Mouse (Mus musculus) mammary gland, adult 2 months (tissue): ENCODE results near the gene Zfp111. TPM values are rescaled to one million over a fixed set of nuclear protein-coding genes. Genes with fewer than 3 reads are reported as not detected.

Experiments used
- polyA plus RNA-seq: library from polyadenylated mRNA; depleted of rRNA; stranded (reverse); fragments of >200 nt; gene quantifications from 2 replicates; pipeline ENCODE4 v1.2.3, GENCODE M21; 2012; ENCODE audit warnings: low replicate concordance; rRNA removed

The Zfp111 gene
- 1.3 and 2.8 TPM in 2 replicates for polyA plus RNA-seq

DNA sequence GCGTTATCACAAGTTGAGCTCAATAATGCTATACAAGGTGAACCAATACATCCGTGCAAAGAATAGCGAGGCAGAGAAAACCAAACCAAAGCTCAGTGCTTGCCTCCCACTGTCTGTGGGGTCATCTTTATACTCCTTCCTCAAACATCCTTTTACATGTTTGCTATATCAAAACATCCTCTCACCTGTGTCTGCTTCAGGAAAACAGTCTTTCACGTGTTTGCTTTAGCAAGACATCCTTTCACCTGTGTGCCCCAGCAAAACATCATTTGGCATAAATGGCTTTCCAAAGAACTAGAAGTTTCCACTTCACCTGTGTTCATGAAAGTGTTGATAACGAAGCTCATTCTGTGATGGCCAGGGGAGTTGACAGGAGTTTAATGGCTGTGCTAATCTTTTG lies at the start of gene Zfp111:
Gene Zfp111, minus strand, starts transcription at position 101 of the 400 bp plus-strand sequence.

DNA sequence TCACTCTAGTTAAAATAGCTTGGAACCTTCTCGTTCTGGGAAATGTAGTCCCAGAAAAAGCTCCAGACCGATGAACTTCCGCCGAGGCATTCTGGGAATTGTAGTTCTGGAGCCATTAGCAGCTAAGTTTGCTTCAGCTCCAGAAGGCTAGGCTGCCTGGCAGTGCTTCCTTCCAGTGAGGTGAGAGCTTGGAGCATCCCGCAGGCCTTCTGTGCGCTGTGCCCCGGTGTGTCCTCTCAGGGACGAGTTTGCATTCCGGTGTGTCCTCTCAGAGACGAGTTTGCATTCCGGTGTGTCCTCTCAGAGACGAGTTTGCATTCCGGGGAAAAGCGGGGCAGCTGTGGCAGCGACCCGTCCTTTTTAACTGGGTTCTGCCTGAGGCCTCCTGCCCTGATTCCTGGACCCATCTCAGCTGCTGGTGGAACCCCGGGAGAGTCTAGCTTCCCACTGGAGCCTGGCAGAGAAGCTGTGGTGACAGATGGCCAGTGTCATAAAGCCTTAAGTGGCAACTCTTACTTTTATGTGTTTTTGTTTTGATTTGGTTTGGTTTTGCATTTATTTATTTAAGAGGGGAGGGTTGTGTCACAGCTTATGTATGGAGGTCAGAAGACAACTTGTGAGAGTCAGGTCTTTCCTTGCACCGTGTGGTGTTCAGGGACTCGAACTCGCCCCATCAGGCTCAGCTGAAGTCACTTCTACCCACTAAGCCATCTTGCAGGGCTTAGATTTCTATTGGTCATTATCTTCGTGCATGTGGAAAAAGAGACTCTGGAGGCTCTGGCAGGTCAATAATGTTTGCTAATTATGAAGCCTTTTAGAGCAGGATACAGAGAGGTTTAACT lies 43.6 kb upstream of the Zfp111 start, which contains the start of gene Zfp108:
Gene Zfp108, plus strand, starts transcription at position 162 of the 842 bp plus-strand sequence.

DNA sequence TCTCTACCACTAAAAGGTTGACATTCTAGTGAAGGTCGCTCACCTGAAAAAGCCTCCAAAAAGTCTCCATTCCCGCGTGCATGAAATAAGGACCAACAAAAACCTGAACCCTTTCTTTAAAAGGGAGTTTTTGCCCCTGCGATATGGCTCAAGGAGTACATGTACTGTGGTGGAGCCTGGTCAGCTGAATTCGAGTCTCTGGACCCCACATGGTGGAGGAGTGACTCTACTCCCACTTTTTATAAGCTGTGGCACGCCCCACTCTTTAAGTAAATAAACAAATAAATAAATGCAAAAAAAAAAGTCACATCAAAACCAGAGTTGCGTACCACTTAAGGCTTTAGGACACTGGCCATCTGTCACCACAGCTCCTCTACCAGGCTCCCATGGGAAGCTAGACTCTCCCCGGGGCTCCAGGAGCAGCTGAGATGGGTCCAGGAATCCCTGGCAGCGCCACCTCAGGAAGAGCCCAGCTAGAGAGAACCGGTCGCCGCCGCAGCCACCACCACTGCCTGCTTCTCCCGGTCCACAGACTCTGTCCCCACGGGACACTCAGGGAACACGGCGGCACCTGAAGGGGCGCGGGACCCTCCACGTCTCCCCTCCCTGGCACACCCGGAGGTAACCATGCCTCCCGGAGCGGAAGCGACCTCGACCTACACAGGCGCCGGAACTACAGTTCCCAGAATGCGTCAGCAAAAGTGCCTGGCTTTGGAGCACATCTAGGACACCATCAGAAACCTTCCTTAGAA lies 26.0 kb upstream of the Zfp111 start, which contains the start of gene Zfp109:
Gene Zfp109, minus strand, starts transcription at position 521 of the 752 bp plus-strand sequence.

DNA sequence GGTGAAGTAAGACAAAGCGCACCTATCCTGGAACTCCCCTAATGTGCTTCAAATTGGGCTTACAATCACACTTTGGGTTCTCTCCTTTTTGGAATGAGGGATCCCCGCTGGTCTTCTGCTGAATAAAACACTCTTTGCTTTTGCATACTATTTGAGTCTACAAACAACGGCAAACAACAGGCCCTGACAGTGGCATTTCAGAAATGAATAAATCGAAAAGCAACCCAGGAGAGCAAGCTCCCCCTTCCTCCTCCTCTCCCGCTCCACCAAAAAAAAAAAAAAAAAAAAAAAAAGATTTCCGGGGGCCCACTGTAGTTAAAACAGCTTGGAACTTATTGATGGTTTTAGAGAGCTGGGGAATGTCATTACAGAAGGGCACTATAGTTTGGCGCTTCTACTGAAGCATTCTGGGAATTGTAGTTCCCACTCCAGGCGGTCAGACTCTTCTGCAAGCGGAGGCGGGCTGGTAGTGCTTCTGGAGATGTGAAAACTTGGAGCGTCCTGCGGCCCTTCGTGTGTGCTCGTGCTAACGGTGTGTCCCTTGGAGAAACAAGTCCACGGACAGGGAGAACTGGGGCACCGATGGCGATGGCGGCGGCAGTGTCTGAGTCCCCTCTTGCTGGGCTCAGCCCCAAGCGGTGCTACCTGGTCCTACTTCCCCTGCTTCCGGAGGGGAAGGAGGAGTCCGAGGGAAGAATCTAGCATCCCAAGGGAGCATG lies 36.5 kb downstream of the Zfp111 start, which contains the start of gene Zfp114:
Gene Zfp114, plus strand, starts transcription at position 443 of the 719 bp plus-strand sequence.

Other genes starting within 250 kb of the Zfp111 start
- not detected in 2 replicates for gene Vmn1r181, start 236.8 kb downstream of the Zfp111 start, polyA plus RNA-seq
- gene V1rd19, start 209.8 kb downstream of the Zfp111 start, polyA plus RNA-seq, result not detected in 2 replicates
- not detected in 2 replicates for gene Vmn1r183, start 158.2 kb downstream of the Zfp111 start, polyA plus RNA-seq
- 10.7 and 14.6 TPM in 2 replicates for gene Zfp180, start 129.5 kb downstream of the Zfp111 start, polyA plus RNA-seq
- gene Zfp112, start 99.1 kb downstream of the Zfp111 start, polyA plus RNA-seq, result 1.1 and 2.0 TPM in 2 replicates
- gene Zfp235, start 77.3 kb downstream of the Zfp111 start, polyA plus RNA-seq, result 7.0 and 8.8 TPM in 2 replicates
- 0.39 and 0.66 TPM in 2 replicates for gene Zfp114, start 36.4 kb downstream of the Zfp111 start, polyA plus RNA-seq
- 0.81 and 1.4 TPM in 2 replicates for gene Zfp109, start 26.1 kb upstream of the Zfp111 start, polyA plus RNA-seq
- gene Zfp108, start 43.4 kb upstream of the Zfp111 start, polyA plus RNA-seq, result 0.42 and 0.96 TPM in 2 replicates
- 1.2 and 2.0 TPM in 2 replicates for gene Zfp93, start 59.0 kb upstream of the Zfp111 start, polyA plus RNA-seq
- 3.0 and 5.6 TPM in 2 replicates for gene Zfp61, start 89.8 kb upstream of the Zfp111 start, polyA plus RNA-seq
- gene Zfp94, start 105.2 kb upstream of the Zfp111 start, polyA plus RNA-seq, result 4.3 and 7.8 TPM in 2 replicates
- not detected in 2 replicates for gene Tescl, start 122.5 kb upstream of the Zfp111 start, polyA plus RNA-seq
- gene Lypd5, start 137.8 kb upstream of the Zfp111 start, polyA plus RNA-seq, result 0.16 and 2.8 TPM in 2 replicates
- gene Kcnn4, start 158.8 kb upstream of the Zfp111 start, polyA plus RNA-seq, result 35.8 and 76.3 TPM in 2 replicates
- gene Smg9, start 188.2 kb upstream of the Zfp111 start, polyA plus RNA-seq, result 64.5 and 74.1 TPM in 2 replicates
- gene Irgc1, start 240.9 kb upstream of the Zfp111 start, polyA plus RNA-seq, result 1.1 and 4.1 TPM in 2 replicates